Mouse (Mus musculus): ENCODE data around the gene Garnl3.
A peak's percentile ranks its signal among the peaks of the same experiment; 100 is the strongest.
"Not testable (repeated sequence)": the region's sequence is repeated elsewhere in the genome, so short reads cannot be mapped to it uniquely, and the experiment has no call there.

Garnl3 gene

GRCm38 (mm10) chr2:33154751-33155372 is 23.4 kb upstream of the Garnl3 start:
- peak; percentile 89 for DNase-seq (ENCODE audit: low spot score in 2 of 2)

- no peak for DNase-seq (ENCODE audit: low spot score in 2 of 2)
Measured at GRCm38 (mm10) chr2:33146994-33147393, 15.5 kb upstream of the Garnl3 start.

DNA sequence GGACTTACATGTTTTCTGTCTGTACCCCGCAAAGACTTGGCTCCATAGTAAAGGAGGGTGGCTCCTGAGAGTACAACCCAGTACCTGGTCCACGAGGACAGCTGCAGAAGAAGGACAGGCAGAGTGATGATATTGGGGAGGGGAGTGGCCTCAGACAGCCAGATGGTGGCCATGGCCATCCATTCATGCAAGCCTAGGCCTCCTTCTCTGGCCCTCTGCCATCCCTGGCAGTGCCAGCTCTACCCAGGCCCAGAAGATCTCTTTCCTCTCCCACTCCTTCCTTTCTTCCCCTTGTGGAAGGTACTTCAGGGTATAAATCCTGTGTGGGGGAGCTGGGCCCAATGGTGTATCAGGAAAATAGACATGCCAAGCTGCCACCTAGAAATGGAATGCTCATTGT is 11.8 kb upstream of the Garnl3 start:
- DNase-seq (ENCODE audit: low spot score in 2 of 2), result no peak

DNA sequence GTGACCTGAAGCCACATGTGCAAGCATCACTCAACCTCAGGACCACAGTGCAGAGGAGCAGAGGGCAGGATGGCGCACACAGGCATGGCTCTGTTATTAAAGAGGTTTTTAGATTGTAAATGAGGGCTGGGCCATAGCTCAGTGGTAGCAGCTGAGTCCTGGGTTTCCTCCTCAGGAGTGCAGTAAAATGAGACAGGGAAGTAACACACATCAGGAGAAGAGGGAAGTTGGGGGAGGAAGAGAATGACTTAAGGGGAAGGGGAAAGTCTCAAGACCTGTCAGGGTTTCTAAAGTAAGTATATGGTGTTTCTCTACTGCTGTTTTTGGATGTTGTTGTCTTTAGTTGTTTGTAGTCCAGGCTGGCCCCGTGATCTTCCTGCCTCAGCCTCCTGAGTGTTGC is 7.0 kb upstream of the Garnl3 start:
- DNase-seq (ENCODE audit: low spot score in 2 of 2), result no peak

DNA sequence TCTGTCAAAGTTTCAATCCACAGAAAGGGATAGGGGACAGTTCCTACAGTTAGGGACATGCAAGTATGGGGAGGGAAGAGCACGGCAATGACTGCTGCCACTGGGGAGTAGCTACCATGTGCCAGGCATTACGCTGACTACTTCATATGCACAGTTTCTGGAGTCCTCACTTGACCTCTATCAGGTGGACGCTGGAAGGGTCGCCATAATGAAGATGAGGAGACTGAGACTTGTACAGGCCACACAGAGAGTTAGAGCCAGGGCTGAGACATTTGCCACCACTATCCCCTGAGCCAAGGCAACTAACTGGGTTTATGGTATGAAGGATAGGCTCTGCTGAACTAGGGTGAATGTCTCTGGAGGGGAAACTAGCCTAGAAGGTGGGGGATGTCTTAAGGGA is 6.3 kb upstream of the Garnl3 start:
- no peak for DNase-seq (ENCODE audit: low spot score in 2 of 2)

GRCm38 (mm10) chr2:33137244-33137643 is 5.8 kb upstream of the Garnl3 start:
- DNase-seq (ENCODE audit: low spot score in 2 of 2), result no peak

DNA sequence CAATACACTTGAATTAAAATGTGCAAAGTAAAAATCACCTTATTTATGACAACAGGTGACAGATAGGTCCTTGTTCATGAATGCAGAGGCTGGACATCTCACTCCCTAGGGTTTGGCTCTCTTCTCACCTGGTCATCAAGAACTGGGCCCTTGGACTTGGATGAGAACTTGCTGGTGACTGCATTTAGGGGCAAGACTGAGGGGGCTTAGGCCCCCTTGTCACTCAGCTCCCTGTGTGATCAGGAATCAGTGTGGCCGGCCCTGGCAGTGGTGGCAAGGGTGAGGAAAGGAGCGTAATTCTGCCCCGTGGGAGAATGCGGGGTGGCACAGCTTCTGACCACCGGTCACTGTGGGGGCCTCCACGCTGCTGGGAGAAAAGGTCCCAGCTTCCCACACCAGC is 4.9 kb upstream of the Garnl3 start:
- DNase-seq (ENCODE audit: low spot score in 2 of 2), result no peak

DNA sequence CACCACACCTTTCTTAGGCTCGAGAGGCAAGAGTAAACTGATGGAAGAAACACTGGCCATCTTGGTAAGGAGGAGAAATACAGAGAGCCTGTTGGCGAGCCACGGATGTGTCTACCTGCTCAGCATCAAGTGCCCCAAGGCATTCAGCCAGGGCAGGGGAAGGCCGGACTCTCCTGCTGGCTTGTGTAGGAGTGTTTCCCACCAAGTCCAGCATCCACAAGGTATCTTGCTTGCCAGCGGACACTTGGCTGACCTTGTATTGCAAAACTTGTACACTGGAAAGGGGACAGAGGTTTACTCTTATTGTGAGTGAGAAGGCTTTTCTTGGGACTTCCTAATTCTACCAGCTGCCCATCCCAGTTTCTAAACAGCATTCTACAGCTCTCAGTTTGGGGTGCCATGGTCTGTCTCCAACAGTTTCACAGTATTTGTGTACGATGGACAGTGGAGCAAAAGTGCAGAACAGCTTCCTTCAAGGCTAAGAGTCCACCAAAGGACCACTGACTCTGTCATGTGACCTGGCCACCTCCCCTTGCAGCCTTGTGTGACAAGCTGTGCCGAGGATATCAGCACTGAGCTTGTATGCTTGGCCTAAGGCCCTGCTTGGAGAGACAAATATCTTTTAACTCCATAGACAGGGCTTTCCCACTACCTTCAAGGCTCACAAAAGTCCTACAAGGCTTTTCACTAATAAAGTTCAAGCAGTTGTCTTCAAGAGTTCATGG is 3.5 kb upstream of the Garnl3 start:
- DNase-seq (ENCODE audit: low spot score in 2 of 2), result no peak

GRCm38 (mm10) chr2:33132306-33132705 is 852 bp upstream of the Garnl3 start:
- no peak for DNase-seq (ENCODE audit: low spot score in 2 of 2)

DNA sequence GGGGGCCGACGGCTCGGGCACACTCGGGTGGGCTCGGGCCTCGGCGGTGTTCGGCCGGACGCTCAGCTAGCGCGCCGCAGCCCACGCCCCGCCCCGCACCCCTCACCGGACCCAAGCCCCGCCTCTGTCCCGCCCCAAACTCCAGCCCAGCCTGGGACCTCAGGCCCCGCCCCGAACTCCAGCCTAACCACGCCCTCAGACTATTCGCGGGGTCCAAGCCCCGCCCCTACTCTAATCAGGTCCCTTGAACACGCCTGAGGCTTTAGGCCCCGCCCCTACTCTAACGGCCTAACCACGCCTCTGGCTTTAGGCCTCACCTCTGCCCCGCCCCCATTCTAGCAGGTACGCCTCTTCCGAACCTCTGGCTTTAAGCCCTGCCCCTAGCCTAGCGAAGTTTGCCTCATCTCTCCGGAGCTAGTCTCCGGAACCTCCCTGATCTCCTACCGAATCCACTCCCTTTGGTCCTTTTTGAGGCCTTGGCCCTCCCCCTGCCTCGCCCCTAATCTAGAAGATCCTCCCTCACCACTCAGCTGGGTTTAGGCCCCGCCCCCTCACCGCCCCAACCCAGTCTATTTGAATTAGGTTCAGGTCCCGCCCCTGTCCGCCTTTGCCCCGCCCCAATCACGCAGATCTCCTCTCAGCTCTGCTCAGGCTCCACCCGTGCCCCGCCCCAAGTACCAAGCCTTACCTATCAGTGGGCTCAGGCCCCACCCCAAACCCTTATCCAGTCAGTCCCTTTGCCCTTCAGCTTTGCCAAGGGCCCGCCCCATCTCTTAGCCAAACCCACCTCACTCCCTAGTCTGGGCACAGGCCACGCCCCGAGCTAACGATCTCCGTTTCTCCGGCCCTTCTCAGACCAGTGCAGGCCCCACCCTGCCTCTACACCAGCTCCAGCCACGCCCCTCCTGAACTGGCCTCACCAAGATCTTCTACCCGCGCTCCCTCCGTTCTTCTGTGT is 649 bp downstream of the Garnl3 start:
- DNase-seq (ENCODE audit: low spot score in 2 of 2), result peak; percentile 94 to 96

DNA sequence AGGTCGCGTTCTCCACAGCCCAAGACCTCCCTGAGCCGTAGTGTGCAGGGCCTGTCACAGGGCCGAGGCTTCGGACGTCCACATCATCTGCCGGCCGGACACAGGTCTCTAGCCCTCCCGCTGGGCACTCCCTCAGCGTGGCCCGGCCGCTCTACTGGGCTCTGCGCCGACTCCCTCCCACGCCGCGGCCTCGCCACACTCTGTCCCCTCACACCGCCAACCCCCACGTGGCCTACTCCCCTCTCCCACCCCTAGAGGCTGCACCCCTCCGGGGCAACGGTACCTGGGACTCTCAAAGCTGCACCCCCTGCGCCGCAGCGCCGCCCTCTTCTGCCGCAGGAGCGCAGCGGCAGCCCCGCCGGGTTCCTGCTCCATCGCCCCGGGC is 1.3 kb downstream of the Garnl3 start:
- DNase-seq (ENCODE audit: low spot score in 2 of 2), result peak in 1 of 2 experiments; percentile 38

DNA sequence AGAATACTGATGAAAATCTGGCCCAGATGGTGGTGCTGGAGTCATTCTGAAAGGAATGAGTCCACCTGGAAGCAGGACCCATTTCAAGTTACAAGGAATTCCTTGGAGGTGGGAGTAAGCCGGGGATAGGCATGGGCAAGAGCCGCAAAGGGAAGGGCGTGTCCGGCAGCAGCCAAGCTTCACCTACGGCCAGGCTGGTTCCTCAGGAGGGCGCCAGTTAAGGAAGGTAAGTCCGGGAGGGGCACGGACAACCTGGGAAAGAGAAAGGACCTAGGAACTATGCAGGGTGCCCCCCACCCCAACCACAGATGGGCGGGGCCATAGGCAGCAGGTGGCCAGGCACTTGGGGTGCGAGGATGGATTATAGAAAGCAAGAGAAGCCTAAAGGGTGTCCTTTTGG is 1.8 kb downstream of the Garnl3 start:
- DNase-seq (ENCODE audit: low spot score in 2 of 2), result peak; percentile 22 to 36

- DNase-seq (ENCODE audit: low spot score in 2 of 2), result no peak
Measured at GRCm38 (mm10) chr2:33129005-33129404, 2.4 kb downstream of the Garnl3 start.

DNA sequence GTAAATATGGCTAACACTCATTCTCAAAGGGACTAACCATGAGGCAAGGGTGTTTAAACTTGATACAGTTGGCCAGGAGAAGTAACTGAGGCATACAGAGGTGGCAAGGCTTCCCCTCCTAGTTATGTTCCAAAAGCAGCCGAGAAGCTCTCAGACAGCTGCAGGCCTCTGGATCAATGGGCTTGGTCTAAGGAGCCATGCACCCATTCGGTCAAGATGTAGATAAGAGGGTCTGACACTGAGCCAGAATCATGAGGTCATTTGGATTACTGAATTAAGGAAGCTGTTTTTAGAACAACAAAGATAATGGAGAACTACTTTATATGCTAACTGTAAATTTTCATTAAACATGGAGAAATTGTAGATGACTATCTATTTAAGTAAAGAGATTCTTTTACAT is 4.2 kb downstream of the Garnl3 start:
- DNase-seq (ENCODE audit: low spot score in 2 of 2), result no peak

- no peak for DNase-seq (ENCODE audit: low spot score in 2 of 2)
Measured at GRCm38 (mm10) chr2:33122856-33123255, 8.6 kb downstream of the Garnl3 start.

DNA sequence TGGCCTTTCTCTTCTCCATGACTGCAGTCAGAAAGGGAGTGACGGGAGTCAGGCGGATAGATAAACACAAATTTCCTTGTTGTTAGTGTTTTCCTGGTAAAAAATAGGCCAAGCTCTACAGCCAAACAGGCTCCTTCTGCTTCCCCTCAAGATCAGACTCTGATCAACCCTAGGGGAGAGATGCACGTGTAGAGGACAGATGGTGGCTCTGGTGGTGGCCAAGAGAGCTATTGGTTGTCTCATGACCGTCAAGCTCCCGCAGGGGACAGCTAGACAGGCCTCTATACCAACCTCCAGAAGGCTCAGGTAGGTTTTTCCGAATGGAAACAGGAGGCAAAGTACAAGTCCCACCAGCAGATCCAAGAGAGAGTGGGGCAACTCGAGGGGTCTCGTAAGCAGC is 30.9 kb downstream of the Garnl3 start:
- DNase-seq (ENCODE audit: low spot score in 2 of 2), result no peak

DNA sequence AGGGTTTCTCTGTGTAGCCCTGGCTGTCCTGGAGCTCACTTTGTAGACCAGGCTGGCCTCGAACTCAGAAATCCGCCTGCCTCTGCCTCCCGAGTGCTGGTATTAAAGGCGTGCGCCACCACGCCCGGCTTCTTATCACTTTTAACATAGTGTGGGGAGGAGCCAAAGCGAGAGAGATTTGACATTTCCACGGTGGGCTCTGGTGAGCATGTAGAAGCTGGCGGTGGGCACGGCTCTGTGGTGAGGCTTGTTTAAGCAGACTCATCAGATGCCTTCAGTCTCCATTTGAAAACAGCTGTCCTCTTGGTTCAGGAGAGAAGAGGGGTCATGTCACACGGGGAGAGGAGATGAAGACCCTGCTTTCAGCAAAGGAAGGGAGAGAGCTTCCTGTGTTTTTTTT is 34.1 kb downstream of the Garnl3 start:
- not testable (repeated sequence) for DNase-seq (ENCODE audit: low spot score in 2 of 2)

DNA sequence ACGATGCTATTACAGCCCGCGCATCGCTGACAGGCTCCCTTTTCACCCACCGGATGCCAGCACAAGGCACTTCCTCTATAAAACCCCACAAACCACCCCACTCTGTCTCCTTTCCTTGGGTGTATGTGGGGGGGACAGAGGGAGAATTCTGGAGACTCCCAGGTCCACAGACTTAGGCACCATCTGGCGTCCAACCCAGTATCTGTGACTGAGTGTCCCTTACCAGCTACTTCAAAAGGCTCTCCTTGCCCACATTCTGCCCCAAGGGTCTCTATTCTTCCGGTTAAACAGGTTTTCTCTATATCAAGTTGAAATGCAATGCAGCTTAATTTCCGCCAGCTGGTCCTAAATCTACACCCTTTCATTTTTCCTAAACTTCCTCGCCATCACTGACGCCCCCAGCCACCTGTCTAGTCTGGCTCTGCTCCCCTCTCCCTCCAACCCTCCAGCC is 36.2 kb downstream of the Garnl3 start:
- peak in 1 of 2 experiments; percentile 54 for DNase-seq (ENCODE audit: low spot score in 2 of 2)

- peak in 1 of 2 experiments; percentile 37 for DNase-seq (ENCODE audit: low spot score in 2 of 2)
Measured at GRCm38 (mm10) chr2:33090620-33091520, 40.6 kb downstream of the Garnl3 start.

GRCm38 (mm10) chr2:33090033-33090400 is 41.4 kb downstream of the Garnl3 start:
- DNase-seq (ENCODE audit: low spot score in 2 of 2), result not testable (repeated sequence)

DNA sequence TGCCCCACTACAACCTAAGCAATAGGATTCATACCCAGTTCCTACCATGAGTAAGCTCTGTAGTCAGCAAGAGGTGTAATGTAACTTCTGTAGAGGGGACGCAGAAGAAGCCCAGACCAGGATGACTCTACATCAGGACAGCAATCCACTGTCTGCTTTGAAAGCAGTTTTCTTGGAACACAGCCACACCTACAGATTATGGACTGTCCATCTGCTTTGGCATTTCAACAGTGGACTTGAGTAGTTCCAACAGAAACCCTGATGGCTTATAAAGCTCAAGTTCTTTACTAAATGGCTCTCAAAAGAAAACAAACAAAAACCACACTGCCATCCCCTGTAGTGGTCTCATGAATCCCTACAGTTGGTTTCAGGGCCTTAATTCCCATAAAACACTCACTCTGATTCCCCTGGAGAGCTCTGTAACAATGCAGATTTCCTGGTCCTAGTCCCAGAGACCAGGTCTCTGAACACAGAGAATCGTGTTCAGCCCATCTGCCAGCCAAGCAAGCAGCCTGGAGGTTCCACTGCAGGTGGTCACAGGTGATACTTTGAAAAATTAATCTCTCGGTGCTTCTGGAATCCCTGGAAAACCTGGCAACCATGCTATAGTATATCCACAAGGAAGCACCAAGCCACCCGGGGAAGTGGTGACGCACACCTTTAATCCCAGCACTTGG is 42.0 kb downstream of the Garnl3 start:
- DNase-seq (ENCODE audit: low spot score in 2 of 2), result no peak

Data from right cerebral cortex, adult 2 months (tissue).